15 mouse cellular contexts compared by ENCODE assay signal in the genomic region with DNA sequence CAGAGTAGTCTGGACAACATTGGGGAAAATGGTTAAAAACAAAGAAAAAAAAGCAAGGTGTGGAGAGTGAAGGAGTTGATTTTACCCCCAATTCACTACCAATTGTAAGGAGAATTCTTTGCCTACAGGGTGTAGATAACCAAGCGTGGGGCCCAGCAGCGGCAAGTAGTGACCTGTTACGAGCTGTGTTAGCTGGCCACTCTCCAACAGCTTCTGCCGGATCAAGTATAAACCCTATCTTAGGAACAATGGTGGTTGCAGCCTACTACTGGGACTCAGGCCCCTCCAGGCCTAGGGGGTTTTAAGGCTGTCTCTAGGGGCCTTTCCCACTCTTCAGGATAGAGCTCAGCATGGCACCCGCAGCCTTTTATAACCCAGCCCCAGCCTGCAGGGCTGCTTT. TPM values are rescaled to one million over a fixed set of nuclear protein-coding genes. Genes with fewer than 3 reads are reported as not detected.
DNase-seq lines count a peak whose midpoint lies in the region; ATAC-seq and TF ChIP-seq lines count a peak whose summit lies in the region.
"Had no signal": no experiment of that assay in that cellular context is flagged by ENCODE, and none has a peak within 500 bp of the region (broad histone marks: within the 10 kb centered on the region; RNA-seq: fewer than 3 reads in every experiment).

No protein-coding gene starts in this region.

- no peak overlapping the region for H3K9ac ChIP-seq in stomach, postnatal 0 days (ENCODE audit: low read length)
- no peak overlapping the region for H3K9ac ChIP-seq in forebrain, embryonic 12.5 days
- H3K9ac ChIP-seq: forebrain, embryonic 13.5 days had no signal

- peaks cover 12% of the 10 kb centered on the region; the same call in 1 of the 2 replicates for H3K4me1 ChIP-seq in kidney, adult 2 months (ENCODE audit: control insufficient read depth, insufficient read depth, low read length)
- H3K4me1 ChIP-seq in stomach, postnatal 0 days (replicated peaks; ENCODE audit: control insufficient read depth, insufficient read depth) = no peaks in the 10 kb centered on the region
- H3K4me1 ChIP-seq in forebrain, embryonic 12.5 days = peaks cover 14% of the 10 kb centered on the region

- TF ChIP-seq CTCF in kidney, adult 2 months (conservative IDR thresholded peaks at IDR 0.05; ENCODE audit: insufficient read depth, insufficient read length, low read depth, low read length) = no peak
- TF ChIP-seq CTCF in stomach, postnatal 0 days (IDR thresholded peaks at IDR 0.05; ENCODE audit: low read depth) = no peak

- 48% methylated on average over 5 of the region's 5 CpGs for WGBS in kidney, adult 2 months
- whole genome bisulfite sequencing in stomach, postnatal 0 days = 38% methylated on average over 5 of the region's 5 CpGs
- 60% methylated on average over 5 of the region's 5 CpGs for WGBS in forebrain, embryonic 12.5 days

- ATAC-seq in stomach, postnatal 0 days (ENCODE audit: low FRiP score, low TSS enrichment) = no peak
- ATAC-seq in forebrain, embryonic 12.5 days (ENCODE audit: low FRiP score) = no peak
- ATAC-seq: forebrain, embryonic 13.5 days had no signal

- TF ChIP-seq POLR2A in kidney, adult 2 months (IDR thresholded peaks at IDR 0.05; ENCODE audit: low read depth, low read length) = no peak

- H3K9me3 ChIP-seq in stomach, postnatal 0 days (ENCODE audit: control insufficient read depth, low read length) = no peaks in the 10 kb centered on the region
- H3K9me3 ChIP-seq in forebrain, embryonic 12.5 days = no peaks in the 10 kb centered on the region
- H3K9me3 ChIP-seq: forebrain, embryonic 13.5 days had no signal

- H3K4me2 ChIP-seq in stomach, postnatal 0 days (replicated peaks; ENCODE audit: low read depth) = no peak overlapping the region
- no peak overlapping the region for H3K4me2 ChIP-seq in forebrain, embryonic 12.5 days
- H3K4me2 ChIP-seq: forebrain, embryonic 13.5 days had no signal

- TF ChIP-seq EP300 in stomach, postnatal 0 days (optimal IDR thresholded peaks at IDR 0.05) = no peak

- H3K27me3 ChIP-seq in kidney, adult 2 months (replicated peaks; ENCODE audit: control insufficient read depth, insufficient read depth, low read length) = no peaks in the 10 kb centered on the region
- H3K27me3 ChIP-seq in stomach, postnatal 0 days (ENCODE audit: control insufficient read depth, insufficient read depth, low read length) = no peaks in the 10 kb centered on the region
- H3K27me3 ChIP-seq in forebrain, embryonic 12.5 days = no peaks in the 10 kb centered on the region
- H3K27me3 ChIP-seq: forebrain, embryonic 13.5 days had no signal

- peak; percentile 9 for DNase-seq in adrenal gland, postnatal 14 days
- DNase-seq in adrenal gland, postnatal 4 days (ENCODE audit: low spot score in 2 of 2) = no peak
- no peak for DNase-seq in kidney, adult 2 months
- no peak for DNase-seq in kidney, adult 9 months
- DNase-seq in urinary bladder, postnatal 14 days (ENCODE audit: low spot score) = peak; percentile 75
- DNase-seq in urinary bladder, adult 18-20 months (ENCODE audit: low spot score in 2 of 2) = no peak
- no peak for DNase-seq in stomach, postnatal 0 days (ENCODE audit: low spot score)
- DNase-seq: cerebellum, adult 8-10 months; gastrocnemius, postnatal 14 days; lung, postnatal 36 days had no signal

- H3K36me3 ChIP-seq in kidney, adult 2 months (ENCODE audit: control insufficient read depth, insufficient read depth, low read length) = no peaks in the 10 kb centered on the region
- H3K36me3 ChIP-seq in stomach, postnatal 0 days (ENCODE audit: control insufficient read depth, insufficient read depth, low read length) = no peaks in the 10 kb centered on the region
- no peaks in the 10 kb centered on the region for H3K36me3 ChIP-seq in forebrain, embryonic 12.5 days (replicated peaks)

- H3K4me3 ChIP-seq in kidney, adult 2 months (ENCODE audit: insufficient read depth, low read depth, low read length) = no peak overlapping the region
- no peak overlapping the region for H3K4me3 ChIP-seq in stomach, postnatal 0 days (ENCODE audit: low read depth, low read length)
- no peak overlapping the region for H3K4me3 ChIP-seq in forebrain, embryonic 12.5 days (replicated peaks)
- H3K4me3 ChIP-seq: forebrain, embryonic 13.5 days had no signal

- peak overlapping the region; percentile 32; the same call in 1 of the 2 replicates for H3K27ac ChIP-seq in kidney, adult 2 months (ENCODE audit: insufficient read depth, low read depth, low read length)
- H3K27ac ChIP-seq in stomach, postnatal 0 days (replicated peaks) = peak overlapping the region; percentile 80
- no peak overlapping the region for H3K27ac ChIP-seq in forebrain, embryonic 12.5 days
- H3K27ac ChIP-seq: forebrain, embryonic 13.5 days had no signal

RNA-seq across cellular contexts. Expression of a gene that starts 5.2 kb away (rescaled TPM):
- 1,351 and 1,485 TPM in 2 replicates for total RNA-seq in adrenal gland, postnatal 14 days (2021)
- 1,000 to 10,000 TPM; 1,575 to 1,663 TPM for total RNA-seq in adrenal gland, postnatal 4 days (2021)
- polyA plus RNA-seq in kidney, adult 2 months (2012; rRNA removed) = 369 and 408 TPM in 2 replicates
- 715 and 750 TPM in 2 replicates for polyA plus RNA-seq in stomach, postnatal 0 days (2015; fragmentation: Nextera tagmentation; extraction: Ambion mirVana)
- polyA plus RNA-seq in forebrain, embryonic 12.5 days (2016; fragmentation: Nextera tagmentation; extraction: Ambion mirVana) = 1,580 and 1,603 TPM in 2 replicates

RNA-seq across cellular contexts. Expression of a gene that starts 14.6 kb away (rescaled TPM):
- total RNA-seq in adrenal gland, postnatal 14 days (2021) = 54.8 and 56.1 TPM in 2 replicates
- 10 to 100 TPM; 69.2 to 71.8 TPM for total RNA-seq in adrenal gland, postnatal 4 days (2021)
- 75.5 and 96.1 TPM in 2 replicates for polyA plus RNA-seq in kidney, adult 2 months (2012; rRNA removed)
- 72.7 and 76.8 TPM in 2 replicates for polyA plus RNA-seq in stomach, postnatal 0 days (2015; fragmentation: Nextera tagmentation; extraction: Ambion mirVana)
- polyA plus RNA-seq in forebrain, embryonic 12.5 days (2016; fragmentation: Nextera tagmentation; extraction: Ambion mirVana) = 91.0 and 91.7 TPM in 2 replicates

RNA-seq across cellular contexts. Expression of a gene that starts 21.2 kb away (rescaled TPM):
- total RNA-seq in adrenal gland, postnatal 14 days (2021) = 114 and 140 TPM in 2 replicates
- total RNA-seq in adrenal gland, postnatal 4 days (2021) = 100 to 1,000 TPM; 138 to 145 TPM
- 89.5 and 90.4 TPM in 2 replicates for polyA plus RNA-seq in kidney, adult 2 months (2012; rRNA removed)
- 49.4 and 55.3 TPM in 2 replicates for polyA plus RNA-seq in stomach, postnatal 0 days (2015; fragmentation: Nextera tagmentation; extraction: Ambion mirVana)
- 50.2 and 52.0 TPM in 2 replicates for polyA plus RNA-seq in forebrain, embryonic 12.5 days (2016; fragmentation: Nextera tagmentation; extraction: Ambion mirVana)

RNA-seq across cellular contexts. Expression of a gene that starts 22.7 kb away (rescaled TPM):
- total RNA-seq in adrenal gland, postnatal 14 days (2021) = 3.6 and 8.7 TPM in 2 replicates
- total RNA-seq in adrenal gland, postnatal 4 days (2021) = 1 to 10 TPM; 3.0 to 4.5 TPM
- polyA plus RNA-seq in kidney, adult 2 months (2012; rRNA removed) = 4.3 and 5.8 TPM in 2 replicates
- polyA plus RNA-seq in stomach, postnatal 0 days (2015; fragmentation: Nextera tagmentation; extraction: Ambion mirVana) = 1.6 and 2.0 TPM in 2 replicates
- polyA plus RNA-seq in forebrain, embryonic 12.5 days (2016; fragmentation: Nextera tagmentation; extraction: Ambion mirVana) = 5.5 and 5.7 TPM in 2 replicates

RNA-seq across cellular contexts. Expression of a gene that starts 23.7 kb away (rescaled TPM):
- total RNA-seq in adrenal gland, postnatal 14 days (2021) = 0.44 TPM in 1 of 2 replicates, not detected in the other
- total RNA-seq in adrenal gland, postnatal 4 days (2021) = 1 to 10 TPM; 1.6 to 4.0 TPM
- polyA plus RNA-seq in kidney, adult 2 months (2012; rRNA removed) = 6.4 and 7.1 TPM in 2 replicates
- 1.2 and 1.5 TPM in 2 replicates for polyA plus RNA-seq in stomach, postnatal 0 days (2015; fragmentation: Nextera tagmentation; extraction: Ambion mirVana)
- polyA plus RNA-seq in forebrain, embryonic 12.5 days (2016; fragmentation: Nextera tagmentation; extraction: Ambion mirVana) = 0.24 TPM in 1 of 2 replicates, not detected in the other
- total RNA-seq: layer of hippocampus, adult 8-10 months; left cerebral cortex, postnatal 14 days; midbrain, postnatal 0 days had no signal
- polyA plus RNA-seq: forebrain, embryonic 13.5 days; midbrain, postnatal 0 days had no signal

Comparison
In these comparisons a context has a peak if more than half of its experiments do, and no peak if none do; other contexts are left out.
1. DNase-seq: peak in adrenal gland, postnatal 14 days (single experiment) and urinary bladder, postnatal 14 days (single experiment); none in adrenal gland, postnatal 4 days (0 of 2), kidney, adult 2 months (single experiment), kidney, adult 9 months (single experiment), urinary bladder, adult 18-20 months (0 of 2) and stomach, postnatal 0 days (single experiment).